Mouse (Mus musculus) embryonic fibroblast, embryonic 13.5 days (primary cell): ENCODE results near the gene Cacna2d3.

Experiments used
- CTCF ChIP-seq: IDR thresholded peaks from 2 replicates; pipeline ENCODE4 v1.5.1; 2011; ENCODE audit warnings: mild to moderate bottlenecking, control low read depth, low read length, moderate library complexity, borderline replicate concordance; ENCODE audit not compliant: insufficient read depth
- POLR2A ChIP-seq: IDR thresholded peaks from 2 replicates; pipeline ENCODE4 v1.6.1; 2011; ENCODE audit warnings: low read depth, mild to moderate bottlenecking, control low read depth, low read length, moderate library complexity

GRCm38 (mm10) chr14:29729009-29729408 is 7.3 kb upstream of the Cacna2d3 start:
- TF ChIP-seq CTCF = no peak
- no peak for TF ChIP-seq POLR2A
